Mouse (Mus musculus): ENCODE results near the gene Glud1. TPM values are rescaled to one million over a fixed set of nuclear protein-coding genes. Genes with fewer than 3 reads are reported as not detected.

Gene Glud1
- 74.9 and 121 TPM in 2 replicates for polyA plus RNA-seq (2012; rRNA removed)

GRCm38 (mm10) chr14:34310234-34310965 lies at the start of gene Glud1, which contains the start of gene Shld2:
Gene Glud1, plus strand, starts transcription at chr14:34310727.
Gene Shld2, minus strand, starts transcription at chr14:34310493.

GRCm38 (mm10) chr14:34355301-34355700 lies 44.8 kb downstream of the Glud1 start, which contains the start of gene Fam25c:
Gene Fam25c, minus strand, starts transcription at chr14:34355433.

GRCm38 (mm10) chr14:34374577-34374976 lies 64.0 kb downstream of the Glud1 start, which contains the start of gene Sncg:
Gene Sncg, minus strand, starts transcription at chr14:34374789.

GRCm38 (mm10) chr14:34375415-34375904 lies 64.9 kb downstream of the Glud1 start, which contains the start of gene Mmrn2:
Gene Mmrn2, plus strand, starts transcription at chr14:34375465.

Other genes with a start within 250 kb of the Glud1 start
- 0.66 and 1.5 TPM in 2 replicates for gene Anxa8, start 224.7 kb upstream of the Glud1 start, polyA plus RNA-seq (2012; rRNA removed)
- gene A630023A22Rik, start 208.0 kb upstream of the Glud1 start, polyA plus RNA-seq (2012; rRNA removed): not detected in 2 replicates
- gene Npy4r, start 158.2 kb upstream of the Glud1 start, polyA plus RNA-seq (2012; rRNA removed): 0.02 and 0.04 TPM in 2 replicates
- gene Gprin2, start 109.1 kb upstream of the Glud1 start, polyA plus RNA-seq (2012; rRNA removed): 1.3 and 1.4 TPM in 2 replicates
- gene Syt15, start 91.1 kb upstream of the Glud1 start, polyA plus RNA-seq (2012; rRNA removed): 0.25 and 0.26 TPM in 2 replicates
- gene Shld2, start 234 bp upstream of the Glud1 start, polyA plus RNA-seq (2012; rRNA removed): 4.6 and 5.8 TPM in 2 replicates
- not detected in 2 replicates for gene Fam25c, start 44.7 kb downstream of the Glud1 start, polyA plus RNA-seq (2012; rRNA removed)
- gene Sncg, start 64.1 kb downstream of the Glud1 start, polyA plus RNA-seq (2012; rRNA removed): 82.5 and 132 TPM in 2 replicates
- 4.0 and 5.0 TPM in 2 replicates for gene Mmrn2, start 64.7 kb downstream of the Glud1 start, polyA plus RNA-seq (2012; rRNA removed)
- gene Bmpr1a, start 192.6 kb downstream of the Glud1 start, polyA plus RNA-seq (2012; rRNA removed): 29.4 and 52.5 TPM in 2 replicates
- gene 9230112D13Rik, start 212.1 kb downstream of the Glud1 start, polyA plus RNA-seq (2012; rRNA removed): not detected in 2 replicates

Data from central nervous system, embryonic 11.5 days (tissue).